Mouse (Mus musculus): ENCODE results near the gene Mcemp1.

Gene Mcemp1

GRCm38 (mm10) chr8:3671980-3672491 lies 6.5 kb downstream of the Mcemp1 start, which contains the start of gene Fcor:
Fcor (minus strand) TSS chr8:3672362.
- peak; percentile 89 for DNase-seq (ENCODE audit: extremely low spot score)

- DNase-seq (ENCODE audit: extremely low spot score): no peak
Observed at GRCm38 (mm10) chr8:3674671-3675070, 9.1 kb downstream of the Mcemp1 start.

- peak; percentile 94 for DNase-seq (ENCODE audit: extremely low spot score)
Observed at GRCm38 (mm10) chr8:3676131-3676992, 10.8 kb downstream of the Mcemp1 start, which contains the start of gene Trappc5. Trappc5 (plus strand) TSS chr8:3676299.

GRCm38 (mm10) chr8:3676993-3677579 lies 11.5 kb downstream of the Mcemp1 start:
- peak; percentile 39 for DNase-seq (ENCODE audit: extremely low spot score)

- DNase-seq (ENCODE audit: extremely low spot score): no peak
Observed at GRCm38 (mm10) chr8:3678831-3679230, 13.3 kb downstream of the Mcemp1 start.

- no peak for DNase-seq (ENCODE audit: extremely low spot score)
Observed at GRCm38 (mm10) chr8:3679236-3679635, 13.7 kb downstream of the Mcemp1 start.

- DNase-seq (ENCODE audit: extremely low spot score): no peak
Observed at GRCm38 (mm10) chr8:3679656-3680055, 14.1 kb downstream of the Mcemp1 start.

GRCm38 (mm10) chr8:3682435-3682834 lies 16.9 kb downstream of the Mcemp1 start:
- DNase-seq (ENCODE audit: extremely low spot score): no peak

- no peak for DNase-seq (ENCODE audit: extremely low spot score)
Observed at GRCm38 (mm10) chr8:3683408-3684176, 18.0 kb downstream of the Mcemp1 start.

- no peak for DNase-seq (ENCODE audit: extremely low spot score)
Observed at GRCm38 (mm10) chr8:3684530-3684929, 19.0 kb downstream of the Mcemp1 start.

GRCm38 (mm10) chr8:3685422-3685821 lies 19.9 kb downstream of the Mcemp1 start:
- DNase-seq (ENCODE audit: extremely low spot score): no peak

- DNase-seq (ENCODE audit: extremely low spot score): no peak
Observed at GRCm38 (mm10) chr8:3687537-3687936, 22.0 kb downstream of the Mcemp1 start.

GRCm38 (mm10) chr8:3690774-3691173 lies 25.2 kb downstream of the Mcemp1 start:
- no peak for DNase-seq (ENCODE audit: extremely low spot score)

- DNase-seq (ENCODE audit: extremely low spot score): no peak
Observed at GRCm38 (mm10) chr8:3694121-3694520, 28.6 kb downstream of the Mcemp1 start, which contains the start of gene Fcer2a. Fcer2a (minus strand) TSS chr8:3694175.

GRCm38 (mm10) chr8:3701491-3701890 lies 35.9 kb downstream of the Mcemp1 start:
- DNase-seq (ENCODE audit: extremely low spot score): no peak

GRCm38 (mm10) chr8:3705711-3706110 lies 40.2 kb downstream of the Mcemp1 start:
- no peak for DNase-seq (ENCODE audit: extremely low spot score)

- DNase-seq (ENCODE audit: extremely low spot score): no peak
Observed at GRCm38 (mm10) chr8:3707611-3708010, 42.1 kb downstream of the Mcemp1 start.

GRCm38 (mm10) chr8:3710312-3710711 lies 44.8 kb downstream of the Mcemp1 start:
- DNase-seq (ENCODE audit: extremely low spot score): no peak

- no peak for DNase-seq (ENCODE audit: extremely low spot score)
Observed at GRCm38 (mm10) chr8:3711646-3712045, 46.1 kb downstream of the Mcemp1 start.

GRCm38 (mm10) chr8:3717321-3717954 lies 51.9 kb downstream of the Mcemp1 start:
- no peak for DNase-seq (ENCODE audit: extremely low spot score)

- peak; percentile 64 for DNase-seq (ENCODE audit: extremely low spot score)
Observed at GRCm38 (mm10) chr8:3718559-3718958, 53.0 kb downstream of the Mcemp1 start.

All from embryo, embryonic 9.5 days (tissue).